Mouse (Mus musculus) liver, postnatal 0 days (tissue): Measurements from ENCODE around the gene Lrrfip1.

ENCODE experiments used
- CTCF ChIP-seq: sonication (generic); IDR thresholded peaks from 2 replicates; pipeline ENCODE4 v1.5.1; 2016; ENCODE audit warnings: antibody characterized with exemption, low read depth
- EP300 ChIP-seq: IDR thresholded peaks from 2 replicates; pipeline ENCODE4 v1.6.1; 2016; ENCODE audit warnings: antibody characterized with exemption, low read depth, mild to moderate bottlenecking

DNA sequence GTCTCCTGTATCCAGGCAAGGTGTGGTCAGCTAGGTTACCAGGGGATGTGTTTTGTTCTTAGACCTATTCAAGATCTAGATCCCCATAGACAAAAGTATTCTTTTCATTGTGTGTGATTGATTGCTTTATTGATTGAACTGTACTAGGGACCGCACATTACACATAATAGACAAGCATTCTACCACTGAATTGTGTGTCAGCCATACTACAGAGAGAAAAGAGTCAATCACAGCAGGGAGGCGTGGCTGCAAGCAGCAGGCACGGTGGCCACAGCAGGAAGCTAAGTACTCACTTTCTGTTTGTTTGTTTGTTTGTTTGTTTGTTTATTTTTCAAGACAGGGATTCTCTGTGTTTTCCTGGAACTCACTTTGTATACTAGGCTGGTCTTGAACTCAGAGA lies 25.9 kb downstream of the Lrrfip1 start:
- TF ChIP-seq EP300 (no peak), CTCF (no peak)
